Mouse (Mus musculus): ENCODE measurements around the gene Nfam1.

Nfam1 gene

GRCm38 (mm10) chr15:82996431-82996830 is 36.7 kb downstream of the Nfam1 start:
- CTCF ChIA-PET, result interaction anchor here (0.7 kb wide), 1 partner anchor 8 kb away, joined by 3 read pairs; the partner anchor contains the start of gene Tcf20

- CTCF ChIA-PET, result no interaction called here
Observed at GRCm38 (mm10) chr15:82995239-82995638, 37.9 kb downstream of the Nfam1 start.

- CTCF ChIA-PET, result interaction anchor here (0.7 kb wide), 1 partner anchor 125 kb away, joined by 17 read pairs; no protein-coding TSS in a partner anchor
Observed at GRCm38 (mm10) chr15:82992911-82993310, 40.2 kb downstream of the Nfam1 start.

- CTCF ChIA-PET, result interaction anchor here (0.6 kb wide), 1 partner anchor 44 kb away, joined by 8 read pairs; no protein-coding TSS in a partner anchor
Observed at GRCm38 (mm10) chr15:82992079-82992783, 40.9 kb downstream of the Nfam1 start.

DNA sequence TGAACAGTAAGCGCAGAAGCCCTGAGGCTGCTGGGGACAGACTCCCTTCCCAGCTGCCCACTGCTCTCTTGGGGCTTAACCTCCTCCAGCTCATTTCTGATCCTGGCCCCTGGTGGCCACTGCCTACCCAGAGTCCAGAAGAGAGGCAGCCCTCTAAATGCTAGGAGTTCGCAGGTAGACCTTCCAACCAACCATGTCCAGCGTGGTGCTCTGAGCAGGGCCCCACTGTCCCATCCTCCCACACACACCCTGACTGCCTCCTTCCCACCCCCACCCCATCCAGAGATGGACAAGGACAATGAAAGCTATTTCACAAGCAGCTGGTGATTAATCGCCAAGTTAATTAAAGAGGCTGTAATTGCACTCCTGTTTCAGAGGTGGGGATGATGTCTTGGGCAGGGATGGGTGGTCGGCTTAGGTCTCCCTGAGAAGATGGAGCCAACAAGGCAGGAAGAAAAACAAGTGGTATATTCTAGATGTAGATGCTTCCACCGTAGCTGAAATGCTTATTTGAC is 43.9 kb downstream of the Nfam1 start:
- CTCF ChIA-PET, result interaction anchor here (0.6 kb wide), 1 partner anchor 1959 kb away, joined by 8 read pairs; no protein-coding TSS in a partner anchor

- CTCF ChIA-PET, result interaction anchor here (0.6 to 1.1 kb wide), 2 partner anchors 9 to 13 kb away, joined by 3 read pairs; no protein-coding TSS in a partner anchor
Observed at GRCm38 (mm10) chr15:82987732-82988112, 45.4 kb downstream of the Nfam1 start, which contains the start of gene Tcf20. Gene Tcf20 (minus strand): TSS chr15:82987872.

- CTCF ChIA-PET, result interaction anchor here (0.6 to 1.1 kb wide), 2 partner anchors 13 to 15 kb away, joined by 3 read pairs; no protein-coding TSS in a partner anchor
Observed at GRCm38 (mm10) chr15:82987014-82987731, 45.9 kb downstream of the Nfam1 start.

DNA sequence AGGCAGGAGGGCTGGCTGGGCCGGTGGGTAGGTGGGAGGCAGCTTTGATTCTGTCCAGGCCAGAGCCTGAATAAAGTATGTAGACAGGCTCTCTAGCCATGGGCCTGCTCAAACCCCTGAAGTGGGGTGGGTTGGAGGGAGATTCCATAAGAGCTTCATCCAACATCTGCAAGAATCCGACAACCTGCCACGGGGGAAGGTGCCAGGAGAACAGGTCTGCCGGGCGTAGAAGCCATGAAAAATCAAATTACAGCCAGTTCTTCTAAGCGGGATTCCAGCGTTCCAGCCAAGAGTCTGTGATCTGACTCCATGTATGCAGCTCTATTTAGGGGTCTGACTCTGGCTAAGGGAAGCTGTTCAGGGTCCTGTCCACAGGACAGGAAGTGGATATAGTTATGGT is 48.5 kb downstream of the Nfam1 start:
- CTCF ChIA-PET, result no interaction called here

DNA sequence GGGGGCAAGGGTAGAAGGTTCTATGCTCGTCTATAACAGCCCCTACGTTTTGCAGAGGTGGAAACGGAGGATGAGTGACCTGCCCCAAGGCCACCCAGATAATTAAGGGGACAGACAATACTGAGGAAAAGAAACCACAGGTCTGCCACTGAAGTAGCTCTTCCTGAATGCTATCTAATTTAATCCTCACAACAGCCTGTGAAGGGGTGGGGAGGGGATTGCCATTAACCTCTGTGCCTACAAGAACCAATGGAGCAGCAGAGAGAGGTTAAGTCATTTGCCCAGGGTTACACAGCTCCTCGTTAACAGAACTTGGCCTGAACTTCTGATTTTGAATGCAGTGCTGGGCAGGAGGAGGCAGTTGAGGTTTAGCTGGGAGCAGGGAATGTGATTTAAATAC is 49.0 kb downstream of the Nfam1 start:
- CTCF ChIA-PET, result no interaction called here

DNA sequence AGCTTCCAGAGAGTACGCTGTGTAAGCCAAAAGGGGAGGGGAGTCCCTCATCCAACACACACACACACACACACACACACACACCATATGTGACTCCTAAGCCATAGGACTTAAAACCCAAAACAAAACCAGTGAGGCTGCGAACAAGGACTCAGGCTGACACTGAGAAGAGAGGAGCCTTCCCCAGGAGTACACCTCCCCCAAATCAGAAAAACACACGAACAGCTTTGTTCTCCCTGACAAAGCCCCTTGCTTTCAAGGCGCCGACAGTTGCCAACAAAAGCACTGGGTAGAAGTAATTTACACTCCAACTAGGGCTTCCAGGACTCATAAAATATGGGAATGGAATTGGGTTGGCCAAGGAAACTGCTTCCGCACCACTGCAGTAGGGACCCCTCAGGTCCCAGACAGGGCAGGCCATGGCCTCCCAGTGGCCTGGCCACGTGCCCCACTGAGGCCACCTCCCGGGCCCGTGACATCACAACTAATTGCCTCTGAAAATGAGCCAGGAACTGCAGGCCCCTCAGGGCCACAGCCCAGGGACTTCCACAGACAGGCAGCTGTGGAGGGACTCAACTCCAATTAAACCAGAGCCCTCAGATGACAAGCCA is 49.6 kb downstream of the Nfam1 start:
- CTCF ChIA-PET, result no interaction called here

- CTCF ChIA-PET, result no interaction called here
Observed at GRCm38 (mm10) chr15:82982724-82983415, 50.2 kb downstream of the Nfam1 start.

DNA sequence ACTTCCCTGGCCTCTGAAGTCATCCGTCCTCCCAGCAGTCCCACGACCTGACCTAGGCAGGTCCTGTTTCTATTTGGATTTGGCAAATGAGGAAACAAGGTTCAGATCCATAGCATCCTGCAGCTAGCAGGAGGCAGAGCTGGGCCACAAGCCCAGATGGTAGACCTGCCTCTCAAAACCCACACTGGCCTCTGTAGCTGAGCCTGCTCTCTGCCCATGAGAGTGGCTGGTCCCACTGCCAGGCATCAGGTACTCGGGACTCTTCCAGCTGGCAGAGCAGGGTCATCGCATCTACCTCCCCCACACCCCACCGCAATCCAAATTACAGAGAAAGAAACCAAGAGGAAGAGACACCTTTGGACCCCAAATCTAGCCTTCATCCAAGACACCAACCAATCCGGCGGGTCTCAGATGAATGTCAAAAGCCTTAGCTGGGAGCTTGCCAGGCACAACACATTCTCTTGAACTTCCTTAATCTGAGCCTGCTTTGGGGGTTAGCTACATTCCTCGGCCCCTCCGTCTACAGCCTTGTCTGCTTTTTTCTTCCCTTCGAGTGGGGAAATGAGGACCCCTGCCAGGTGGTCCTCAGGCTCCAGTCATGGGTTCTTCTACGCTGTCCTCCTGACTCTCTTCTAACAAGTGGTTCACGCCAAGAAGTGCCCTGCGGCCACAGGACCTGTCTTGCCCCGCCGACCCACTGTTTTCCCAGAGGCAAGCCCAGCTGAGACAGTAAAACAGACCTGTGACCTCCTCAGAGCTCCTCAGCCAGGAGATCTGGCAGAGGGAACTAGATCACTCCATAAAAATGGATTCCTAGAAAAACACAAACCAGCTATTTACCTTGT is 51.2 kb downstream of the Nfam1 start:
- CTCF ChIA-PET, result interaction anchor here (0.6 kb wide), 1 partner anchor 27 kb away, joined by 3 read pairs; no protein-coding TSS in a partner anchor

DNA sequence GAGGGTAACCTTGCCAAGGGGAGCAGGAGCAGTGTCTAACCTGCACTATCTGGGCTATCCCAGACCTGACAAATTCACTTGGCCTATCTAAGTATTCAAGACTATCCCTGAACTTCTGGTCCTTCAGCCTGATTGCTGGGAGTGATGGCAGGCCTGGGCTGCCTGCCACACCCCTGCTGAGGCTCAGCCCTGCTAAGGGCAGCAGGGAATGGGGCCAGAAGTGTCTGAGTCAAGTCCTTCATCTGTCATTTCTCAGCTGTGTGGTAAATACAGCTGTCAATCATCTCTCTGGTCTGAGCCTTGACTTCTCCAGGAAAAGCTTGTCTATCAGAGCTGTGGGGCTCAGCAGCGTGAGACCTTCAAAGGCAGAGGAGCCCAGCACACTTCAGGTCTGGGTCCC is 53.6 kb downstream of the Nfam1 start:
- CTCF ChIA-PET, result no interaction called here

- CTCF ChIA-PET, result interaction anchor here (0.5 kb wide), 1 partner anchor 13 kb away, joined by 3 read pairs; the partner anchor contains the start of gene Tcf20
Observed at GRCm38 (mm10) chr15:82974471-82974870, 58.6 kb downstream of the Nfam1 start.

GRCm38 (mm10) chr15:82969206-82969721 is 63.8 kb downstream of the Nfam1 start:
- CTCF ChIA-PET, result interaction anchor here (0.7 kb wide), 2 partner anchors 20 to 29 kb away, joined by 3 to 7 read pairs; no protein-coding TSS in a partner anchor

DNA sequence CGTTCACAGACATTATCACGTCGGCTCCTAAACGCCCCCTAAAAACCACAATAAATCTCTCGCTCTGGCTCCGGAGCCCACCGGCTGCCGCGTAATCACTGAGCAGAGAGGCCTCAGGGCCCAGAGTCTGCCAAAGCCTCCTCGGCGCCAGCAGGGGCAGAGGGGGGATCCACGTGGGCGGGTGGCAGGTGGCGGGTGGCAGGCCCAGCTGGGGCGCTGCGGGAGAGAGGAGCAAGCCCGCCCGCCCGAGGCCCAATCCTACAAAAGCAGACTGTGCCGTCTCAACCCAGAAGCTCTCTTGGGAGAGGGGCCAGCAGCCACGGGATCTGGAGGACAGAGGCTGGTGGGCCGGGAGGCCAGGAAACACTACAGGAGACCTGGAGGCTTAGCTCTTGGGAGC is 64.7 kb downstream of the Nfam1 start:
- CTCF ChIA-PET, result no interaction called here

- CTCF ChIA-PET, result no interaction called here
Observed at GRCm38 (mm10) chr15:82967947-82968346, 65.2 kb downstream of the Nfam1 start.

- CTCF ChIA-PET, result interaction anchor here (0.6 kb wide), 1 partner anchor 1713 kb away, joined by 6 read pairs; no protein-coding TSS in a partner anchor
Observed at GRCm38 (mm10) chr15:82964266-82964825, 68.8 kb downstream of the Nfam1 start.

DNA sequence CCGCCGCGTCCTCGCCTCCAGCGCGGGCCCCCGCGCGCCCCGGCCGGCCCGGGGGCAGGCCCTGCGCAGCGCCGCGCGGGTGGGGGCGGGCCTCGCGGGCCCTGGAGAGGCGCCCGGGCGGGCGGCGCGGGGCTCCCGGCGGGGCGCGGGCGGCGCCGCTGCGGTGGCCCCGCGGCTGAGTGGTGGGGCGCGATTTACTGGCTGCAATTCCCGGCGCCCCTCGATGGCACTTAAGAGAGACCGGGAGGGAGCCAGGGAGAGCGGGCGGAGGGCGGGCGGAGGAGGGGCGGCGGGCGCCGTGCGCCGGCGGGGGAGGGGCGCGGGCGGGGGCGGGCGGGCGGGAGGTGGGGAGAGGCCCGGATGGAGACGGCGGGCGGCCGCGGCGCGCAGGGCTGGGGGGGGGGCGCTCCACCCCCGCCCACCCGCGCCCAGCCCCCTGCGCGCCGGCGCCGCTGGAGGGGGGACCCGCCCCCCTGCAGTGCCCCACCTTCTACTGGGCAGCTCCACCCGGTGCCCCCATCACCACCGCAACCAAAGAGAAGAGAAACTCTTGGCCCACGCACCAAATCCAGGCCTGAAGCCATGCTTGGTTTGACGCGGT is 69.5 kb downstream of the Nfam1 start:
- CTCF ChIA-PET, result interaction anchor here (0.6 kb wide), 2 partner anchors 68 to 1714 kb away, joined by 3 to 6 read pairs; no protein-coding TSS in a partner anchor

Measured in spleen, embryonic (tissue).